Mouse (Mus musculus) forebrain, embryonic 15.5 days (tissue): ENCODE results near the gene Krtap13-1. TPM values are rescaled to one million over a fixed set of nuclear protein-coding genes. Genes with fewer than 3 reads are reported as not detected.

ENCODE experiments used
- ATAC-seq: fragments of 200-750 bp; cut with Nextera tagmentation; replicated peaks from 2 replicates; pipeline ENCODE4 v1.8.0; 2017; ENCODE audit warnings: mild to moderate bottlenecking, moderate TSS enrichment, moderate library complexity
- H3K27ac ChIP-seq: fragments of 300-500 bp; sonication (generic); replicated peaks from 2 replicates; pipeline ENCODE4 v1.5.1; 2015; ENCODE audit warnings: mild to moderate bottlenecking, inconsistent platforms
- H3K27me3 ChIP-seq: fragments of 300-500 bp; sonication (generic); 2 replicates; pipeline ENCODE4 v1.6.1; 2015; ENCODE audit warnings: inconsistent platforms
- H3K36me3 ChIP-seq: fragments of 300-500 bp; sonication (generic); 2 replicates; pipeline ENCODE4 v1.6.1; 2015; ENCODE audit warnings: mild to moderate bottlenecking, inconsistent platforms
- H3K4me1 ChIP-seq: fragments of 300-500 bp; sonication (generic); 2 replicates; pipeline ENCODE4 v1.6.1; 2015; ENCODE audit warnings: inconsistent platforms
- H3K4me2 ChIP-seq: fragments of 300-500 bp; sonication (generic); replicated peaks from 2 replicates; pipeline ENCODE4 v1.6.1; 2015; ENCODE audit warnings: mild to moderate bottlenecking, inconsistent platforms
- H3K4me3 ChIP-seq: fragments of 300-500 bp; sonication (generic); 2 replicates; pipeline ENCODE4 v1.5.1; 2015; ENCODE audit warnings: mild to moderate bottlenecking, inconsistent platforms
- H3K9ac ChIP-seq: fragments of 300-500 bp; sonication (generic); replicated peaks from 2 replicates; pipeline ENCODE4 v1.6.1; 2015; ENCODE audit warnings: mild to moderate bottlenecking, inconsistent platforms
- H3K9me3 ChIP-seq: fragments of 300-500 bp; sonication (generic); 2 replicates; pipeline ENCODE4 v1.6.1; 2016; ENCODE audit warnings: inconsistent platforms
- WGBS: fragments of 180-500 bp; shearing (Covaris S2); methylation state at CpG from one replicate; pipeline ENCODE4 v1.1.7; 2015; ENCODE audit warnings: mixed read lengths; 5-methylcytosine and 5-hydroxymethylcytosine counted together
- polyA plus RNA-seq: library from polyadenylated mRNA; unstranded; fragments of >200 nt; fragmentation: Nextera tagmentation; extraction: Ambion mirVana; gene quantifications from 2 replicates; pipeline ENCODE4 v1.2.1, GENCODE M21; 2015

The Krtap13-1 gene
- polyA plus RNA-seq: not detected in 2 replicates

GRCm38 (mm10) chr16:88728812-88729275 is at the start of gene Krtap13-1:
Gene Krtap13-1 (plus strand): TSS chr16:88728862.
- ATAC-seq: peak; percentile 63
- 76% methylated on average over 4 of the region's 4 CpGs for WGBS
- H3K9ac ChIP-seq: no peak within 1 kb of the TSS

GRCm38 (mm10) chr16:88679099-88679498 is 49.6 kb upstream of the Krtap13-1 start:
- no peaks in the 10 kb centered on the region for H3K9me3 ChIP-seq
- H3K4me2 ChIP-seq: no peak overlapping the region
- no peak overlapping the region for H3K4me3 ChIP-seq
- H3K9ac ChIP-seq: no peak overlapping the region
- ATAC-seq: no peak
- H3K27ac ChIP-seq: no peak overlapping the region
- 92% methylated on average over 6 of the region's 6 CpGs for WGBS
- H3K36me3 ChIP-seq: no peaks in the 10 kb centered on the region
- no peaks in the 10 kb centered on the region for H3K4me1 ChIP-seq
- no peaks in the 10 kb centered on the region for H3K27me3 ChIP-seq

More at GRCm38 (mm10) chr16:88728812-88729275, at the start of gene Krtap13-1:
- Histone ChIP-seq H3K4me3 (no peak within 1 kb of the TSS), H3K4me2 (no peak within 1 kb of the TSS), H3K27ac (no peak within 1 kb of the TSS), H3K4me1 (no peaks in the 10 kb centered on the region), H3K27me3 (no peaks in the 10 kb centered on the region), H3K9me3 (no peaks in the 10 kb centered on the region), H3K36me3 (no peaks in the 10 kb centered on the region)

- Histone ChIP-seq H3K4me1 (no peaks in the 10 kb centered on the region), H3K27ac (peak overlapping the region; percentile 63; the same call in 1 of the 2 replicates), H3K36me3 (no peaks in the 10 kb centered on the region), H3K9ac (no peak overlapping the region), H3K4me2 (no peak overlapping the region), H3K27me3 (no peaks in the 10 kb centered on the region), H3K4me3 (no peak overlapping the region), H3K9me3 (no peaks in the 10 kb centered on the region)
- ATAC-seq: peak; percentile 81
- 24% methylated on average over 2 of the region's 2 CpGs for WGBS
Measured at GRCm38 (mm10) chr16:88681282-88681681, 47.4 kb upstream of the Krtap13-1 start.

GRCm38 (mm10) chr16:88696256-88696655 is 32.4 kb upstream of the Krtap13-1 start:
- no peak overlapping the region for H3K27ac ChIP-seq
- H3K4me2 ChIP-seq: no peak overlapping the region
- 88% methylated on average over 4 of the region's 4 CpGs for WGBS
- ATAC-seq: no peak
- no peaks in the 10 kb centered on the region for H3K9me3 ChIP-seq
- H3K4me1 ChIP-seq: no peaks in the 10 kb centered on the region
- H3K36me3 ChIP-seq: no peaks in the 10 kb centered on the region
- no peak overlapping the region for H3K4me3 ChIP-seq
- no peak overlapping the region for H3K9ac ChIP-seq
- no peaks in the 10 kb centered on the region for H3K27me3 ChIP-seq

GRCm38 (mm10) chr16:88701072-88701864 is 27.4 kb upstream of the Krtap13-1 start:
- no peaks in the 10 kb centered on the region for H3K27me3 ChIP-seq
- no peak overlapping the region for H3K27ac ChIP-seq
- H3K9ac ChIP-seq: no peak overlapping the region
- H3K4me3 ChIP-seq: no peak overlapping the region
- no peaks in the 10 kb centered on the region for H3K4me1 ChIP-seq
- 54% methylated on average over 4 of the region's 4 CpGs for WGBS
- no peak overlapping the region for H3K4me2 ChIP-seq
- no peaks in the 10 kb centered on the region for H3K36me3 ChIP-seq
- ATAC-seq: 0 out of 2 replicates have a peak, but pooled peaks have one; percentile 41
- no peaks in the 10 kb centered on the region for H3K9me3 ChIP-seq

GRCm38 (mm10) chr16:88707496-88708012 is 21.1 kb upstream of the Krtap13-1 start, which contains the start of gene 2310061N02Rik:
Gene 2310061N02Rik (minus strand): TSS chr16:88707962.
- Histone ChIP-seq H3K9ac (no peak within 1 kb of the TSS), H3K27me3 (no peaks in the 10 kb centered on the region), H3K27ac (no peak within 1 kb of the TSS), H3K4me3 (no peak within 1 kb of the TSS), H3K9me3 (no peaks in the 10 kb centered on the region), H3K4me2 (no peak within 1 kb of the TSS), H3K36me3 (no peaks in the 10 kb centered on the region), H3K4me1 (no peaks in the 10 kb centered on the region)
- WGBS: 92% methylated on average over 10 of the region's 10 CpGs
- ATAC-seq: no peak

- no peaks in the 10 kb centered on the region for H3K4me1 ChIP-seq
- 88% methylated on average over 4 of the region's 4 CpGs for WGBS
- no peaks in the 10 kb centered on the region for H3K27me3 ChIP-seq
Measured at GRCm38 (mm10) chr16:88710757-88711156, 17.9 kb upstream of the Krtap13-1 start.

GRCm38 (mm10) chr16:88711245-88711644 is 17.4 kb upstream of the Krtap13-1 start:
- Histone ChIP-seq H3K27me3 (no peaks in the 10 kb centered on the region), H3K9me3 (no peaks in the 10 kb centered on the region), H3K9ac (no peak overlapping the region), H3K4me2 (no peak overlapping the region), H3K4me3 (no peak overlapping the region), H3K36me3 (no peaks in the 10 kb centered on the region), H3K27ac (no peak overlapping the region), H3K4me1 (no peaks in the 10 kb centered on the region)
- no peak for ATAC-seq
- WGBS: 82% methylated on average over 6 of the region's 6 CpGs

More at GRCm38 (mm10) chr16:88710757-88711156, 17.9 kb upstream of the Krtap13-1 start:
- ATAC-seq: no peak
- Histone ChIP-seq H3K9me3 (no peaks in the 10 kb centered on the region), H3K36me3 (no peaks in the 10 kb centered on the region), H3K27ac (no peak overlapping the region), H3K9ac (no peak overlapping the region), H3K4me3 (no peak overlapping the region), H3K4me2 (no peak overlapping the region)

- Histone ChIP-seq H3K4me3 (no peak overlapping the region), H3K9me3 (no peaks in the 10 kb centered on the region), H3K36me3 (no peaks in the 10 kb centered on the region), H3K27ac (no peak overlapping the region), H3K4me1 (no peaks in the 10 kb centered on the region), H3K9ac (no peak overlapping the region), H3K27me3 (no peaks in the 10 kb centered on the region), H3K4me2 (no peak overlapping the region)
- no peak for ATAC-seq
Measured at GRCm38 (mm10) chr16:88716549-88716948, 12.1 kb upstream of the Krtap13-1 start.

- no peak overlapping the region for H3K4me2 ChIP-seq
- H3K36me3 ChIP-seq: no peaks in the 10 kb centered on the region
- no peak overlapping the region for H3K27ac ChIP-seq
- H3K4me1 ChIP-seq: no peaks in the 10 kb centered on the region
- ATAC-seq: no peak
- no peak overlapping the region for H3K9ac ChIP-seq
- H3K4me3 ChIP-seq: no peak overlapping the region
- no peaks in the 10 kb centered on the region for H3K9me3 ChIP-seq
- WGBS: 16% methylated on average over 1 of the region's 1 CpGs
- no peaks in the 10 kb centered on the region for H3K27me3 ChIP-seq
Measured at GRCm38 (mm10) chr16:88720031-88720430, 8.6 kb upstream of the Krtap13-1 start.

GRCm38 (mm10) chr16:88735391-88735790 is 6.7 kb downstream of the Krtap13-1 start:
- Histone ChIP-seq H3K36me3 (no peaks in the 10 kb centered on the region), H3K27me3 (no peaks in the 10 kb centered on the region), H3K9ac (no peak overlapping the region), H3K9me3 (no peaks in the 10 kb centered on the region), H3K4me3 (no peak overlapping the region), H3K4me2 (no peak overlapping the region), H3K4me1 (no peaks in the 10 kb centered on the region), H3K27ac (no peak overlapping the region)
- 51% methylated on average over 2 of the region's 2 CpGs for WGBS
- no peak for ATAC-seq

GRCm38 (mm10) chr16:88744750-88745340 is 16.2 kb downstream of the Krtap13-1 start:
- 85% methylated on average over 4 of the region's 4 CpGs for WGBS
- no peaks in the 10 kb centered on the region for H3K9me3 ChIP-seq
- no peak overlapping the region for H3K27ac ChIP-seq
- no peak overlapping the region for H3K4me3 ChIP-seq
- no peaks in the 10 kb centered on the region for H3K4me1 ChIP-seq
- no peak overlapping the region for H3K4me2 ChIP-seq
- no peak overlapping the region for H3K9ac ChIP-seq
- no peak for ATAC-seq
- no peaks in the 10 kb centered on the region for H3K36me3 ChIP-seq
- no peaks in the 10 kb centered on the region for H3K27me3 ChIP-seq
